Mouse (Mus musculus) T-helper 1 cell (primary cell): ENCODE measurements around the gene Zfp967.
"Not testable (repeated sequence)": the region's sequence is repeated elsewhere in the genome, so short reads cannot be mapped to it uniquely, and the experiment has no call there.

Experiments
- in situ Hi-C: fragments of 300-600 bp; cut with MboI, MseI; formaldehyde crosslinking; loops from one replicate; pipeline ENCODE4 v1.15.1; 2025; ENCODE audit warnings: high pct_unique_total_duplicates

Gene Zfp967

GRCm38 (mm10) chr2:176520756-176521155 is at the start of gene Zfp967:
Gene Zfp967 (plus strand): TSS chr2:176521056.
- in situ Hi-C loops = not testable (repeated sequence)

DNA sequence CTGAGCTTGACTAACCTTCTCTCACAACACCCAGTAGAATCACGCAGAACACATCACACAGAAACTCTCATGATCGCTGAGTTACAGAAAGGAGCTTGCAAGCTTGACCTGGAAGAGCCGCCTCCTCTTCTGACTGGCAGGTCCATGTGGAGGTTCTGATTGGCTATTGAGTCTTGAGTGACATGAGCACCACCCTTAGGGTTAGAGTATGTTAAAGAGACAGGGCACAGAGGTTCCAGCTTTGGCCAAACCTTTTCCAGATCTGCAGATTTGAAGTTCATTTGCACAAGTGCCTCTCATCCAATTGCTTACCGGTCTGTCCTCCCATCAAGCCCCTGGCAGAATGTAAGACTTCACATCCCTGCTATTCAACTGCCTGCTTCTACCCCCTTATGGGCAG is 34.2 kb upstream of the Zfp967 start, which contains the start of gene Gm14434:
Gm14434 (minus strand) TSS at position 101 of the 400 bp plus-strand sequence.
- in situ Hi-C loops = loop anchor here (25.0 kb wide), 1 partner anchor 726 kb away; the partner anchor contains the start of gene Gm14410
